Mouse (Mus musculus) forebrain, embryonic 10.5 days (tissue): ENCODE data around the gene Gm20517. TPM values are rescaled to one million over a fixed set of nuclear protein-coding genes. Genes with fewer than 3 reads are reported as not detected.

Source experiments
- DNase-seq: peaks from one replicate; pipeline ENCODE4 v3.0.0-alpha.2; 2017; ENCODE audit warnings: low spot score; ENCODE audit errors: extremely low spot score
- H3K27ac ChIP-seq: fragments of 300-500 bp; sonication (generic); 2 replicates; pipeline ENCODE4 v1.5.1; 2016; ENCODE audit warnings: mild to moderate bottlenecking
- H3K27me3 ChIP-seq: fragments of 300-500 bp; sonication (generic); 2 replicates; pipeline ENCODE4 v1.6.1; 2016; ENCODE audit warnings: mild to moderate bottlenecking; ENCODE audit not compliant: poor library complexity, severe bottlenecking
- H3K36me3 ChIP-seq: fragments of 300-500 bp; sonication (generic); replicated peaks from 2 replicates; pipeline ENCODE4 v1.6.1; 2016; ENCODE audit warnings: mild to moderate bottlenecking, moderate library complexity
- H3K4me1 ChIP-seq: fragments of 300-500 bp; sonication (generic); 2 replicates; pipeline ENCODE4 v1.6.1; 2016
- H3K4me3 ChIP-seq: fragments of 300-500 bp; sonication (generic); 2 replicates; pipeline ENCODE4 v1.5.1; 2016; ENCODE audit warnings: mild to moderate bottlenecking, moderate library complexity
- H3K9me3 ChIP-seq: fragments of 300-500 bp; sonication (generic); 2 replicates; pipeline ENCODE4 v1.6.1; 2016; ENCODE audit warnings: mild to moderate bottlenecking, moderate library complexity
- WGBS: fragments of 180-500 bp; shearing (Covaris S2); methylation state at CpG from one replicate; pipeline ENCODE4 v1.1.7; 2016; 5-methylcytosine and 5-hydroxymethylcytosine counted together
- polyA plus RNA-seq: library from polyadenylated mRNA; unstranded; fragments of >200 nt; fragmentation: Nextera tagmentation; extraction: Ambion mirVana; gene quantifications from 2 replicates; pipeline ENCODE4 v1.2.1, GENCODE M21; 2016

Gm20517 gene
- polyA plus RNA-seq, 1 experiment from 2014 or later, result 1.9 TPM

- Histone ChIP-seq H3K27ac (no peak overlapping the region), H3K4me3 (no peak overlapping the region), H3K27me3 (peaks cover 28% of the 10 kb centered on the region), H3K9me3 (no peaks in the 10 kb centered on the region), H3K36me3 (peaks cover 57% of the 10 kb centered on the region), H3K4me1 (peaks cover 35% of the 10 kb centered on the region)
- peak; percentile 62 for DNase-seq
- WGBS, result 23% methylated on average over 9 of the region's 9 CpGs
These were observed 65.2 kb downstream of the Gm20517 start for GRCm38 (mm10) chr17:47676581-47676980.

GRCm38 (mm10) chr17:47678238-47678637 is 66.8 kb downstream of the Gm20517 start:
- Histone ChIP-seq H3K9me3 (no peaks in the 10 kb centered on the region), H3K4me1 (peaks cover 18% of the 10 kb centered on the region), H3K27me3 (peaks cover 11% of the 10 kb centered on the region), H3K36me3 (peaks cover 70% of the 10 kb centered on the region), H3K27ac (no peak overlapping the region), H3K4me3 (no peak overlapping the region)
- WGBS, result 93% methylated on average over 5 of the region's 5 CpGs
- DNase-seq, result no peak

GRCm38 (mm10) chr17:47678702-47679101 is 67.3 kb downstream of the Gm20517 start:
- Histone ChIP-seq H3K36me3 (peaks cover 70% of the 10 kb centered on the region), H3K4me1 (peaks cover 13% of the 10 kb centered on the region), H3K27ac (no peak overlapping the region), H3K9me3 (no peaks in the 10 kb centered on the region), H3K27me3 (peaks cover 6% of the 10 kb centered on the region), H3K4me3 (no peak overlapping the region)
- WGBS, result 86% methylated on average over 5 of the region's 5 CpGs
- DNase-seq, result no peak

- Histone ChIP-seq H3K36me3 (peaks cover 83% of the 10 kb centered on the region), H3K27me3 (no peaks in the 10 kb centered on the region), H3K4me3 (no peak overlapping the region), H3K27ac (no peak overlapping the region), H3K4me1 (peaks cover 15% of the 10 kb centered on the region), H3K9me3 (no peaks in the 10 kb centered on the region)
- 91% methylated on average over 4 of the region's 4 CpGs for WGBS
- no peak for DNase-seq
These were observed 71.4 kb downstream of the Gm20517 start for GRCm38 (mm10) chr17:47682836-47683235.

GRCm38 (mm10) chr17:47687409-47688343 is 76.3 kb downstream of the Gm20517 start:
- under 1% methylated on average over 70 of the region's 70 CpGs for WGBS
- H3K4me1 ChIP-seq, result peaks cover 34% of the 10 kb centered on the region
- peak overlapping the region; percentile 87 for H3K4me3 ChIP-seq
- H3K36me3 ChIP-seq, result peaks cover 39% of the 10 kb centered on the region
- H3K9me3 ChIP-seq, result no peaks in the 10 kb centered on the region
- DNase-seq, result peak; percentile 93
- peaks cover 36% of the 10 kb centered on the region for H3K27me3 ChIP-seq
- peak overlapping the region; percentile 92 for H3K27ac ChIP-seq

- under 1% methylated on average over 9 of the region's 9 CpGs for WGBS
These were observed 76.9 kb downstream of the Gm20517 start, which contains the start of gene Tomm6 for GRCm38 (mm10) chr17:47688344-47688607. Gene Tomm6, minus strand, starts transcription at chr17:47688386.

GRCm38 (mm10) chr17:47688608-47689575 is 77.5 kb downstream of the Gm20517 start, which contains the start of gene Frs3:
Gene Frs3, plus strand, starts transcription at chr17:47689030.
- peak within 1 kb of the TSS; percentile 87 for H3K4me3 ChIP-seq
- under 1% methylated on average over 58 of the region's 58 CpGs for WGBS
- H3K27ac ChIP-seq, result peak within 1 kb of the TSS; percentile 92
- H3K4me1 ChIP-seq, result peaks cover 41% of the 10 kb centered on the region
- no peaks in the 10 kb centered on the region for H3K9me3 ChIP-seq
- peaks cover 26% of the 10 kb centered on the region for H3K36me3 ChIP-seq
- peak; percentile 69 for DNase-seq
- H3K27me3 ChIP-seq, result peaks cover 48% of the 10 kb centered on the region

More at GRCm38 (mm10) chr17:47688344-47688607, 76.9 kb downstream of the Gm20517 start, which contains the start of gene Tomm6:
- H3K4me1 ChIP-seq, result peaks cover 35% of the 10 kb centered on the region
- peaks cover 33% of the 10 kb centered on the region for H3K36me3 ChIP-seq
- DNase-seq, result no peak
- no peaks in the 10 kb centered on the region for H3K9me3 ChIP-seq
- peak within 1 kb of the TSS; percentile 92 for H3K27ac ChIP-seq
- H3K27me3 ChIP-seq, result peaks cover 42% of the 10 kb centered on the region
- peak within 1 kb of the TSS; percentile 87 for H3K4me3 ChIP-seq

GRCm38 (mm10) chr17:47689894-47690293 is 78.5 kb downstream of the Gm20517 start:
- peak overlapping the region; percentile 87; the same call in 1 of the 2 replicates for H3K4me3 ChIP-seq
- no peaks in the 10 kb centered on the region for H3K9me3 ChIP-seq
- no peak for DNase-seq
- H3K36me3 ChIP-seq, result peaks cover 16% of the 10 kb centered on the region
- no peak overlapping the region for H3K27ac ChIP-seq
- peaks cover 49% of the 10 kb centered on the region for H3K27me3 ChIP-seq
- peaks cover 49% of the 10 kb centered on the region for H3K4me1 ChIP-seq
- 87% methylated on average over 8 of the region's 8 CpGs for WGBS

- Histone ChIP-seq H3K36me3 (no peaks in the 10 kb centered on the region), H3K9me3 (no peaks in the 10 kb centered on the region), H3K27ac (no peak overlapping the region), H3K4me3 (no peak overlapping the region), H3K27me3 (peaks cover 60% of the 10 kb centered on the region), H3K4me1 (peaks cover 49% of the 10 kb centered on the region)
- no peak for DNase-seq
- 96% methylated on average over 3 of the region's 3 CpGs for WGBS
These were observed 80.3 kb downstream of the Gm20517 start for GRCm38 (mm10) chr17:47691650-47692049.

- Histone ChIP-seq H3K27me3 (peaks cover 69% of the 10 kb centered on the region), H3K36me3 (peaks cover 11% of the 10 kb centered on the region), H3K9me3 (no peaks in the 10 kb centered on the region), H3K4me3 (peak overlapping the region; percentile 78), H3K4me1 (peaks cover 35% of the 10 kb centered on the region), H3K27ac (peak overlapping the region; percentile 91)
- DNase-seq, result no peak
- WGBS, result 37% methylated on average over 13 of the region's 13 CpGs
These were observed 82.5 kb downstream of the Gm20517 start for GRCm38 (mm10) chr17:47693671-47694441.

- Histone ChIP-seq H3K4me3 (peak within 1 kb of the TSS; percentile 78), H3K4me1 (peaks cover 31% of the 10 kb centered on the region), H3K27me3 (peaks cover 67% of the 10 kb centered on the region), H3K27ac (peak within 1 kb of the TSS; percentile 91), H3K9me3 (no peaks in the 10 kb centered on the region), H3K36me3 (peaks cover 15% of the 10 kb centered on the region)
- no peak for DNase-seq
- WGBS, result 0% methylated on average over 3 of the region's 3 CpGs
These were observed 82.9 kb downstream of the Gm20517 start, which contains the start of gene Gm21981 for GRCm38 (mm10) chr17:47694442-47694502. Gene Gm21981, minus strand, starts transcription at chr17:47694455.
